Mouse (Mus musculus) midbrain, embryonic 12.5 days (tissue): Measurements from ENCODE around the gene Hk1. TPM values are rescaled to one million over a fixed set of nuclear protein-coding genes. Genes with fewer than 3 reads are reported as not detected.
"Not testable (repeated sequence)": the region's sequence is repeated elsewhere in the genome, so short reads cannot be mapped to it uniquely, and the experiment has no call there.

Experiments used
- ATAC-seq: fragments of 200-750 bp; cut with Nextera tagmentation; 2 replicates; pipeline ENCODE4 v1.8.0; 2017; ENCODE audit warnings: low read depth, moderate TSS enrichment, moderate library complexity; ENCODE audit not compliant: low FRiP score
- H3K27ac ChIP-seq: fragments of 300-500 bp; sonication (generic); replicated peaks from 2 replicates; pipeline ENCODE4 v1.5.1; 2016; ENCODE audit warnings: mild to moderate bottlenecking
- H3K27me3 ChIP-seq: fragments of 300-500 bp; sonication (generic); 2 replicates; pipeline ENCODE4 v1.6.1; 2016; ENCODE audit warnings: mild to moderate bottlenecking
- H3K36me3 ChIP-seq: fragments of 300-500 bp; sonication (generic); 2 replicates; pipeline ENCODE4 v1.6.1; 2016
- H3K4me1 ChIP-seq: fragments of 300-500 bp; sonication (generic); 2 replicates; pipeline ENCODE4 v1.6.1; 2016
- H3K4me2 ChIP-seq: fragments of 300-500 bp; sonication (generic); replicated peaks from 2 replicates; pipeline ENCODE4 v1.6.1; 2016; ENCODE audit warnings: mild to moderate bottlenecking, moderate library complexity
- H3K4me3 ChIP-seq: fragments of 300-500 bp; sonication (generic); 2 replicates; pipeline ENCODE4 v1.5.1; 2016; ENCODE audit warnings: mild to moderate bottlenecking
- H3K9ac ChIP-seq: fragments of 300-500 bp; sonication (generic); replicated peaks from 2 replicates; pipeline ENCODE4 v1.6.1; 2016; ENCODE audit warnings: mild to moderate bottlenecking, moderate library complexity
- H3K9me3 ChIP-seq: fragments of 300-500 bp; sonication (generic); 2 replicates; pipeline ENCODE4 v1.6.1; 2016; ENCODE audit warnings: mild to moderate bottlenecking
- WGBS: fragments of 180-500 bp; shearing (Covaris S2); methylation state at CpG from one replicate; pipeline ENCODE4 v1.1.7; 2016; 5-methylcytosine and 5-hydroxymethylcytosine counted together
- polyA plus RNA-seq: library from polyadenylated mRNA; unstranded; fragments of >200 nt; fragmentation: Nextera tagmentation; extraction: Ambion mirVana; gene quantifications from 2 replicates; pipeline ENCODE4 v1.2.1, GENCODE M21; 2016

Hk1 gene
- polyA plus RNA-seq, 1 experiment from 2014 or later, result 40.6 TPM

DNA sequence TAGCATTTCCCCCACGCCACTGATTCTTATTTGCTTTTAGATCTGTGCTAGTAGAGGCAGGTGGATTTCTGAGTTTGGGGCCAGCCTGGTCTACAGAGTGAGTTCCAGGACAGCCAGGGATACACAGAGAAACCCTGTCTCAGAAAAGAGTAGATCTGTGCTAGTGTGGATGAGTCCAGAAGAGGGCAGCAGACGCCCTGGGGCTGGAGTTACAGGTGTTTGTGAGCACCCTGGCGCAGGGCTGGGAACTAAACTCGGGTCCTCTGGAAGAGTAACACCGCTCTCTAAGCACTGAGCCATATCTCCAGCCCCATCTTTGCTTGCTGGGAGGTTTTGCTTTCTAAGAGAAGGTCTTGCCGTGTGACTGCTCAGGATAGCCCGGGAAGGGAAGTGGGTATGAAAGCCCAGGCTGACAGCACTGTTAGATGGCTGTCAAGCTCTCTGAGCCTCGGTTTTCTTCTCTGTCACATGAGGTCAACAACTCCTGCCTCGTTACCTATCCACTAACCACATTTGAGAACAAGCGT, 50.8 kb downstream of the Hk1 start:
- ATAC-seq, result no peak
- no peak overlapping the region for H3K9ac ChIP-seq
- WGBS, result 88% methylated on average over 10 of the region's 10 CpGs
- H3K9me3 ChIP-seq, result no peaks in the 10 kb centered on the region
- H3K4me3 ChIP-seq, result no peak overlapping the region
- peaks cover 11% of the 10 kb centered on the region for H3K4me1 ChIP-seq
- H3K27me3 ChIP-seq, result 0 out of 2 replicates have a peak, but pooled peaks cover 5% of the 10 kb centered on the region
- no peak overlapping the region for H3K27ac ChIP-seq
- no peaks in the 10 kb centered on the region for H3K36me3 ChIP-seq
- no peak overlapping the region for H3K4me2 ChIP-seq

DNA sequence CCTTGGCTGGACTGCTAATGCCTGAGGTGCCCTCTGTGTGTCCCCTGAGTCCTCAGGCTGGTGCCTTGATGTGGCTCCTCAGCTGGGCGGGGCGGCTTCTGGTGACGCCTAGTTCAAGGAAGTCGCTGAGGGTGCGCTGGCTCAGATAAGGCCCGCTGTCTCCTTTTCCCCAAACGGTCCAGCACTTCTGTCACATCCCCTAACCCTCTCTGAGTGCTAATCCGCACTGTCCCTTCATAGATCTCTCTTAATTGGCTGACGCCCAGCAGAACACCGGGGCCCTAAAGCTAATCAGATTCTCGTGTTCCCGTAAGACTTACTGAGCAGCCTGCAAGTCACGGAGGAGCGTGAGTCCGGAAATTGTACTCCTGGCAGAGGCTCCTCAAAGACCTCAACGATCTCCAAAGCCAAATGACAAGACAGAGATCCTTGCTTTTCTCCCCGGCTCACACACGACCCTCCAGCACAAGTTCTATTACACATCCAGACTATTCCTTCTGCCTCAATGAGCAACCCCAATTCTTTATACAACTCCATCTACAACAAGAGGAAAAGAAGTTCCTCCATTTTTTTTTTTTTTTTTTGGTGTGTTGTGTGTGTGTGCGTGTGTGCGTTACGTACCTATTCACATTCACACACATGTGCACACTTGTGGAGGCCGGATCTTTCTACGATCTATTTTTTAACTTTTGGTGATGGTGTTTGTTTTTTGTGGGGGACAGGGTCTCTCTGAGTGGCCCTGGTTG, 52.0 kb downstream of the Hk1 start:
- WGBS, result 56% methylated on average over 23 of the region's 23 CpGs
- H3K9ac ChIP-seq, result no peak overlapping the region
- H3K36me3 ChIP-seq, result no peaks in the 10 kb centered on the region
- no peak for ATAC-seq
- H3K9me3 ChIP-seq, result no peaks in the 10 kb centered on the region
- H3K27ac ChIP-seq, result no peak overlapping the region
- H3K4me3 ChIP-seq, result no peak overlapping the region
- peaks cover 11% of the 10 kb centered on the region for H3K4me1 ChIP-seq
- no peak overlapping the region for H3K4me2 ChIP-seq
- H3K27me3 ChIP-seq, result 0 out of 2 replicates have a peak, but pooled peaks cover under 1% of the 10 kb centered on the region

GRCm38 (mm10) chr10:62326818-62327571, 52.7 kb downstream of the Hk1 start:
- Histone ChIP-seq H3K36me3 (no peaks in the 10 kb centered on the region), H3K27ac (no peak overlapping the region), H3K4me2 (no peak overlapping the region), H3K4me3 (no peak overlapping the region), H3K9ac (no peak overlapping the region), H3K4me1 (peaks cover 11% of the 10 kb centered on the region), H3K27me3 (no peaks in the 10 kb centered on the region), H3K9me3 (no peaks in the 10 kb centered on the region)
- 76% methylated on average over 8 of the region's 8 CpGs for WGBS
- ATAC-seq, result no peak

- no peak overlapping the region for H3K4me3 ChIP-seq
- 95% methylated on average over 8 of the region's 8 CpGs for WGBS
- ATAC-seq, result no peak
Observed at GRCm38 (mm10) chr10:62326002-62326401, 53.7 kb downstream of the Hk1 start.

DNA sequence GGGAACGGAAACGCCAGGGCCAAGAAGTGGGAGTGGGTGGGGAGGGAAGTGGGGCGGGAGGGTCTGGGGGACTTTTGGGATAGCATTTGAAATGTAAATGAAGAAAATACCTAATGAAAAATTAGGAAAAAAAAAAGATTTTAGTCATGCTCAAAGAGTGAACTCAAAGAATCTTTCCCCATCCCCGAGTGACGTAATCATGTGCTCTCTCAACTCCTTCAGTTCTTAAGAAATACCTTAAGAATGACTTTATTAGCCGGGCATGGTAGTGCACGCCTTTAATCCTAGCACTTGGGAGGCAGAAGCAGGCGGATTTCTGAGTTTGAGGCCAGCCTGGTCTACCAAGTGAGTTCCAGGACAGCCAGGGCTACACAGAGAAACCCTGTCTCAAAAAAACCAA, 56.9 kb downstream of the Hk1 start:
- H3K9me3 ChIP-seq, H3K9ac ChIP-seq, H3K4me3 ChIP-seq, H3K4me2 ChIP-seq, H3K36me3 ChIP-seq, H3K27me3 ChIP-seq, ATAC-seq, H3K4me1 ChIP-seq, H3K27ac ChIP-seq: not testable (repeated sequence)
- WGBS, result 91% methylated on average over 8 of the region's 8 CpGs

More at GRCm38 (mm10) chr10:62326002-62326401, 53.7 kb downstream of the Hk1 start:
- Histone ChIP-seq H3K4me2 (no peak overlapping the region), H3K27me3 (no peaks in the 10 kb centered on the region), H3K9ac (no peak overlapping the region), H3K27ac (no peak overlapping the region), H3K36me3 (no peaks in the 10 kb centered on the region), H3K4me1 (peaks cover 11% of the 10 kb centered on the region), H3K9me3 (no peaks in the 10 kb centered on the region)

DNA sequence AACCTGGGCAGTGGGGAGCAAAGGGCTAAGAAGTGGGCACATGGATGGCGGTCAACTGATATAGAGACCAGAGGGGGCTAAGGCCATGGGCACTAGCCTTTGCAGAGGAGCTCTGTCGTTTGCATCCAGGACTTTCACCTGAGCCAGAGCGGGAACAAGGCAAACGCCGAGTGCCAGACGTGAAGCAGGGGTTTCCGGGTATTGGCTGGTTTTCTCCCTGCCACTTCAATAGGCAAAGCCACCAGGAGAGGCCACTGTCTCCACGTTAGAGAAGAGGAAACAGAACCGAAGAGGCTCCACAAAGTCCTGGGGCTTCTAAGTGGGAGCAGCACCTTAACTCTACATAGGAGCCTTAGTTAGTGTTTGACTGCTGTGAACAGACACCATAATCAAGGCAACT, 58.3 kb downstream of the Hk1 start:
- Histone ChIP-seq H3K27ac (no peak overlapping the region), H3K36me3 (no peaks in the 10 kb centered on the region), H3K4me2 (no peak overlapping the region), H3K4me1 (no peaks in the 10 kb centered on the region), H3K4me3 (no peak overlapping the region), H3K27me3 (no peaks in the 10 kb centered on the region), H3K9me3 (no peaks in the 10 kb centered on the region), H3K9ac (no peak overlapping the region)
- 78% methylated on average over 9 of the region's 9 CpGs for WGBS
- ATAC-seq, result no peak

DNA sequence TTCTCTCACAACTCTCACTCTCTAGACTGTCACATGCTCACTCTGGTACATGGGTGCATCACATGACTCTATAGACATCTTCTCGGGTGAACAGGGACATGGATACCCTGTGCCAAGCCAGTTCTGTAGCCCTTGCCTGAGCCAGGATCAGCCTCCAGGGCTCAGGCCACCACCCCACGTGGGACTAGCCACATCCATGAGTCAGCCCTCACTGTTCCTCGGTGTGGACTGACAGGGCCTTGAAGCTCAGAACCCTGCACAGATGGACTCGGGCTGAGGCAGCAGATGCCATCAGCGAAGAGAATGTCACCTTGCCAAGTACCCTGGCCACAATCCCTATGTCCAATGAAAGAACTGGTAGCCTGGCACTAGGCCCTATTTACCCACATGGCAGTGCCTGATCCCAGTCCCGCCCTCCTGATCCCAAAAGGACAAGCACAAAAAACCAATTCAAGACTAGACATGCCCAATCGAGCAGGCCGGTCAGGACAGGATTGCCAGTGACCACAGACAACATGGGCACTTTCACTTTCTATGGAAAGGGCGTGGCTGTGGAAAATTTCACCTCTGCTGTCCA, 59.2 kb downstream of the Hk1 start:
- H3K9ac ChIP-seq, result no peak overlapping the region
- no peaks in the 10 kb centered on the region for H3K36me3 ChIP-seq
- H3K4me2 ChIP-seq, result no peak overlapping the region
- H3K4me3 ChIP-seq, result no peak overlapping the region
- H3K4me1 ChIP-seq, result no peaks in the 10 kb centered on the region
- ATAC-seq, result no peak
- H3K9me3 ChIP-seq, result no peaks in the 10 kb centered on the region
- H3K27ac ChIP-seq, result no peak overlapping the region
- 86% methylated on average over 9 of the region's 9 CpGs for WGBS
- no peaks in the 10 kb centered on the region for H3K27me3 ChIP-seq

GRCm38 (mm10) chr10:62319154-62319553, 60.6 kb downstream of the Hk1 start:
- 88% methylated on average over 7 of the region's 7 CpGs for WGBS
- ATAC-seq, result no peak
- H3K4me1 ChIP-seq, result no peaks in the 10 kb centered on the region

DNA sequence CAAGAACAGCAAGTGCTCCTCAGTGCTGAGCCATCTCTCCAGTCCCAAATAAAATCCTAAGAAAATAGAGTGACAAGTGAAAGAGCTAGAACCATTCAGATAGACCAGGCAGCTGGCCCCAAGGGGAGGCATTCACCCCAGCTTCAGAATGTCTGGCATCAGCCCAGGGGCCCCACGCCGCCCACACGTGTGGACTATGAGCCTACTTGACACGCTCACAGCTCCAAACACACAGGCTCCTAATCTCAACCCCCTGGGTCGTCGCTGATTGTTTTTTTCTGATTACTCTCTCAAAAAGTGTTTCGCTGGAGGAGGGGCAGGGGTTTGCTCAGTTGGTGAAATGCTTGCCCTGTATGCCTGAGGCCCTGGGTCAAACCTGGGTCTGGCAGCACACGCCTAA, 63.2 kb downstream of the Hk1 start:
- Histone ChIP-seq H3K9me3 (no peaks in the 10 kb centered on the region), H3K9ac (no peak overlapping the region), H3K27ac (no peak overlapping the region), H3K4me2 (no peak overlapping the region), H3K27me3 (no peaks in the 10 kb centered on the region), H3K36me3 (no peaks in the 10 kb centered on the region), H3K4me3 (no peak overlapping the region), H3K4me1 (peaks cover 12% of the 10 kb centered on the region; the same call in 1 of the 2 replicates)
- no peak for ATAC-seq
- 67% methylated on average over 8 of the region's 8 CpGs for WGBS

More at GRCm38 (mm10) chr10:62319154-62319553, 60.6 kb downstream of the Hk1 start:
- Histone ChIP-seq H3K4me2 (no peak overlapping the region), H3K9me3 (no peaks in the 10 kb centered on the region), H3K27ac (no peak overlapping the region), H3K4me3 (no peak overlapping the region), H3K9ac (no peak overlapping the region), H3K36me3 (no peaks in the 10 kb centered on the region), H3K27me3 (no peaks in the 10 kb centered on the region)

DNA sequence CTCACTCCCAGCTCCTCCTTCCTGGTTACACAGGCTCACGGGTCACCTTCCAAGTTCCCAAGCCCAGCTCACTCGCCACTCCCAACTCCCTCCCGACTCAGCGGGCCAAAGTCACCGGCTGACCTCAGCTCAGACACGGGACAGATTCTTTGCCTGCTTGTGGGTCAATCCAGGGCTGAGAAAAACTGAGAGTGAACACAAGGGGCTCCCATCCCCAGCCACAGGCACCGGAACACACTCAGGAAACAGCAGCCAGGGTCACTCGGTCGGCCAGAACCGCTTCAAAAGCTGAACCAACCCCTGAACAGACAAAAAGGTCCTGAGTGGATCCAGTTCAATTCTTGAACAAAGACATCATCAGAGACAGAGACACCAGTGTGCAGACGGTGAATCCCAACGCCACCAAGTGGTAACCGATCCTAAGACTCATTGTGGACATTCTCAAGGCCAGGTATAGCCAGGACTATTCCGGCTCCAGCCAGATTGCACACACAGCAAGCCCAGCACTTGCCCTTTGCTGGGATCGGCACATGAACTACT, 65.8 kb downstream of the Hk1 start:
- Histone ChIP-seq H3K9ac (no peak overlapping the region), H3K9me3 (no peaks in the 10 kb centered on the region), H3K27ac (no peak overlapping the region), H3K4me1 (peaks cover 14% of the 10 kb centered on the region; the same call in 1 of the 2 replicates), H3K27me3 (no peaks in the 10 kb centered on the region), H3K36me3 (no peaks in the 10 kb centered on the region), H3K4me3 (no peak overlapping the region), H3K4me2 (no peak overlapping the region)
- 58% methylated on average over 15 of the region's 15 CpGs for WGBS
- ATAC-seq, result no peak

DNA sequence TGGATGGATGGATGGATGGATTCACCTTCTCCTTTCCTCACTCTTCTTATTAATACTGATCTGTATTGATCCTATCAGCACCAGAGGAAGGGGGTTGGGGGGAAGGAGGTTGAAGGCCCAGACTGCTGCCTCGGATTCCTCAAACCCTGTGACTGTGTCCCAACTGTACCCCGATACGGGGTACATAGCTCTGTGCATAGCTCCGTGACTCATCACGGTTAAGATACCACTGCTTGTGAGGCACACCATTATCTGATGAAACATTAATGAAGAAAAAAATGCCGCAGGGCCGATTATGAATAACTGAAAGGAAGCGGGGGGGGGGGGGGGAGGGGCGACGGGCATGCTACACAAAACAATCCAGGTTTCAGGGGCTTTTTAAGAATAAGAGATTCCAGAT, 66.6 kb downstream of the Hk1 start:
- H3K4me1 ChIP-seq, result peaks cover 14% of the 10 kb centered on the region; the same call in 1 of the 2 replicates
- H3K4me2 ChIP-seq, result no peak overlapping the region
- 90% methylated on average over 9 of the region's 10 CpGs for WGBS
- no peaks in the 10 kb centered on the region for H3K27me3 ChIP-seq
- ATAC-seq, result no peak
- H3K9ac ChIP-seq, result no peak overlapping the region
- no peak overlapping the region for H3K27ac ChIP-seq
- H3K4me3 ChIP-seq, result no peak overlapping the region
- no peaks in the 10 kb centered on the region for H3K36me3 ChIP-seq
- H3K9me3 ChIP-seq, result no peaks in the 10 kb centered on the region

DNA sequence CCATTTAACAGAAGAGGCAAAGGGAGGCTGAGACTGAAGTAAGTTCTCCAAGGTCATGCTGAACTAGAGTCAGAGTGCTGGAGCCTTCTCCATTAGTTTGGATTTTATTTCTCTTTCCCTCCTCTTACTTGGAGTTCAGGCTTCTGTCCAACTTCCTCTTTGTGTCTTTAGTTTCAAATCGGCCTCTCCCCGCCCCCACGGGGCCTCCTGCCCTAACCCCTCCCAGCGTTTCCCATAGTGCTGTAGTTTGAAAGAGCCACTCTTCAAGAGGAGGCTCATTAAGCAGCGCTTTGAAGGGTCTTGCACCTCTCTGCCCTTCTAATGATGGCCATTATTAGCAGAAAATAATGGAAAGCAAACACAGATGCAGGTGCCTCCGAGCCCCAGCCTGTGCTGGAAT, 68.2 kb downstream of the Hk1 start:
- Histone ChIP-seq H3K9ac (no peak overlapping the region), H3K9me3 (no peaks in the 10 kb centered on the region), H3K27me3 (no peaks in the 10 kb centered on the region), H3K4me1 (peaks cover 14% of the 10 kb centered on the region; the same call in 1 of the 2 replicates), H3K27ac (no peak overlapping the region), H3K36me3 (no peaks in the 10 kb centered on the region), H3K4me3 (no peak overlapping the region), H3K4me2 (no peak overlapping the region)
- ATAC-seq, result no peak
- WGBS, result 54% methylated on average over 6 of the region's 6 CpGs
